Mouse (Mus musculus) hindbrain, embryonic 12.5 days (tissue): ENCODE results near the gene Otoa. TPM values are rescaled to one million over a fixed set of nuclear protein-coding genes. Genes with fewer than 3 reads are reported as not detected.

Source experiments
- ATAC-seq: fragments of 200-750 bp; cut with Nextera tagmentation; 2 replicates; pipeline ENCODE4 v1.8.0; 2017; ENCODE audit warnings: moderate TSS enrichment; ENCODE audit not compliant: low FRiP score
- H3K27ac ChIP-seq: fragments of 300-500 bp; sonication (generic); 2 replicates; pipeline ENCODE4 v1.5.1; 2016; ENCODE audit warnings: mild to moderate bottlenecking
- H3K27me3 ChIP-seq: fragments of 300-500 bp; sonication (generic); 2 replicates; pipeline ENCODE4 v1.6.1; 2016; ENCODE audit warnings: mild to moderate bottlenecking
- H3K36me3 ChIP-seq: fragments of 300-500 bp; sonication (generic); 2 replicates; pipeline ENCODE4 v1.6.1; 2016; ENCODE audit warnings: mild to moderate bottlenecking
- H3K4me1 ChIP-seq: fragments of 300-500 bp; sonication (generic); 2 replicates; pipeline ENCODE4 v1.6.1; 2016
- H3K4me2 ChIP-seq: fragments of 300-500 bp; sonication (generic); replicated peaks from 2 replicates; pipeline ENCODE4 v1.6.1; 2016; ENCODE audit warnings: mild to moderate bottlenecking
- H3K4me3 ChIP-seq: fragments of 300-500 bp; sonication (generic); 2 replicates; pipeline ENCODE4 v1.5.1; 2016; ENCODE audit warnings: mild to moderate bottlenecking
- H3K9ac ChIP-seq: fragments of 300-500 bp; sonication (generic); 2 replicates; pipeline ENCODE4 v1.6.1; 2016; ENCODE audit warnings: mild to moderate bottlenecking, moderate library complexity
- H3K9me3 ChIP-seq: fragments of 300-500 bp; sonication (generic); replicated peaks from 2 replicates; pipeline ENCODE4 v1.6.1; 2016; ENCODE audit warnings: mild to moderate bottlenecking
- WGBS: fragments of 180-500 bp; shearing (Covaris S2); methylation state at CpG from one replicate; pipeline ENCODE4 v1.1.7; 2016; 5-methylcytosine and 5-hydroxymethylcytosine counted together
- polyA plus RNA-seq: library from polyadenylated mRNA; unstranded; fragments of >200 nt; fragmentation: Nextera tagmentation; extraction: Ambion mirVana; gene quantifications from 2 replicates; pipeline ENCODE4 v1.2.1, GENCODE M21; 2016

Gene Otoa
- polyA plus RNA-seq, 1 experiment from 2014 or later: 2.3 TPM

DNA sequence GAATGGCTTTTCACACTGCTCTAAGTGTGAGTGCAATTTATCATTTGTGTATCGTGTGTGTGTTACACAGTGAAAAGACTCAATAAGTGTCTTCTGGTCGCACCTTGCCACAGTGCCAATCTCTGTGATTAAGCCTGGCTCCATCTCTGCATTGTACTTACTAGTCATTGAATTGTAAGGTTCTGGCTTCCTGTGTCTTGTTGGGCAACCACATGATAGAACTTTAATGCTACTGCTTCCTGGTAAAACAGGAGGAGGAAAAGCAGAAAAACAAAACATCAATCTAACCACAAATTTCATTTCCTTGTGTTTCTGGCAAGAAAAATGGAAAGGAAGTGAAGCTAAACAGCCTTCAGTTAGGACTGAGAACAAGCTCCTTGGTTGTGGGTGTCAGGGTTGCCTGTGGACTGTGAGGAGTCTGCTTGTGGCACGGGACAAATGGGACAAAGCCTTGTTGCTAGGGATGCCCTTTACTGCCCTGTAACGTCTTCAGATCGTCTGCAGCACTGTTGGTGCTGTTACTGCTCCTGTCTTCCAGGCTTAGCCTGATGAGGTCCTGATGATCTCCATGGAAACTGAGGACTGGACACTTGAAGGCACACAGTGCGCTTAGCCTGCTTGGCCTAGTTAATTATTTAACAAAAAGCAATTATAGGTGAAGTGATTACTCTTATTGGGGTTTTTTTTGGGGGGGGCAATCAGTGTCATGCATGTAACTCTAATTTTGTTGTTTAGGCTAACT is 21.8 kb upstream of the Otoa start:
- 63% methylated on average over 6 of the region's 6 CpGs for WGBS
- ATAC-seq: no peak
- H3K9ac ChIP-seq: no peak overlapping the region
- H3K4me3 ChIP-seq: no peak overlapping the region
- no peaks in the 10 kb centered on the region for H3K4me1 ChIP-seq
- no peak overlapping the region for H3K4me2 ChIP-seq
- peaks cover 43% of the 10 kb centered on the region for H3K36me3 ChIP-seq
- H3K9me3 ChIP-seq: no peaks in the 10 kb centered on the region
- no peaks in the 10 kb centered on the region for H3K27me3 ChIP-seq
- H3K27ac ChIP-seq: no peak overlapping the region

DNA sequence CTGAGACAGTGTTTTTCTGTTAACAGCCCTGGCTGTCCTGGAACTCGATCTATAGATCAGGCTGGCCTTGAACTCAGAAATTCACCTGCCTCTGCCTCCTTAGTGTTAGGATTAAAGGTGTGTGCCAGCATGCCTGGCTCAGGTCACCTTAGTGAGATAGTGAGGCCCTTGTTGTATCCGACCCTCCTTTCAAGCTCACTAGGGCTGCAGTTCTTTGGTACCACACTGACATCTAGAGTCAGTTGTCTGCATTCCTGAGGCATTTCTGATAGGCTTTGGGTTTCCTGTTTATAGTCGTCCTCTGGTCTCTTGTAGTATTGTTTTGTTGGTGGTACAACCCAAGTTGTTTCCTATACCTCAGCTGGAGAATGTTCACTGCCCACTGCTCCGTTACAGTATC is 17.1 kb upstream of the Otoa start:
- peaks cover 23% of the 10 kb centered on the region for H3K36me3 ChIP-seq
- 70% methylated on average over 4 of the region's 4 CpGs for WGBS
- no peak overlapping the region for H3K4me3 ChIP-seq
- H3K4me2 ChIP-seq: no peak overlapping the region
- H3K9ac ChIP-seq: no peak overlapping the region
- H3K9me3 ChIP-seq: no peaks in the 10 kb centered on the region
- ATAC-seq: no peak
- H3K4me1 ChIP-seq: no peaks in the 10 kb centered on the region
- no peaks in the 10 kb centered on the region for H3K27me3 ChIP-seq
- H3K27ac ChIP-seq: no peak overlapping the region

DNA sequence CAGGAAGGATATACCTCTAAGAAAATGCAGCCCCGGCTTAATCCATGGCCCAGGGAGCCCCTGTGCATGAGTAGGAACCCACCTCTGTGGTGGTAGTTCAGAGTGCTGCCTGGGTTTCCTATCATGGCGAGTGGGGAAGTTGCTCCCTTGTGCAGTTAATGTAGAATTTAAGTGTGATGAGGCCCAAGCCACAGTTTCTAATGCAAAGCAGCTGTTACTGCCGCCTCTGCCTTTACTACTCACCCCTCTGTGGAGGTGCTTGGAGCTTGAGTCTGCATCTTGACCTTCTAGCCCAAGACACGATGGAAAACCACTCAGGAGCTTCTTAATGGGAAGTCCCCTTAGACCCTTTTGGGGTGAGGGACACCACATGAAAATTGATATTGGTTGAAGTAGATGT is 10.2 kb upstream of the Otoa start:
- no peak overlapping the region for H3K4me3 ChIP-seq
- H3K4me2 ChIP-seq: no peak overlapping the region
- no peaks in the 10 kb centered on the region for H3K27me3 ChIP-seq
- 90% methylated on average over 4 of the region's 4 CpGs for WGBS
- ATAC-seq: no peak
- no peak overlapping the region for H3K9ac ChIP-seq
- no peak overlapping the region for H3K27ac ChIP-seq
- H3K4me1 ChIP-seq: no peaks in the 10 kb centered on the region
- no peaks in the 10 kb centered on the region for H3K9me3 ChIP-seq
- H3K36me3 ChIP-seq: peaks cover 51% of the 10 kb centered on the region

DNA sequence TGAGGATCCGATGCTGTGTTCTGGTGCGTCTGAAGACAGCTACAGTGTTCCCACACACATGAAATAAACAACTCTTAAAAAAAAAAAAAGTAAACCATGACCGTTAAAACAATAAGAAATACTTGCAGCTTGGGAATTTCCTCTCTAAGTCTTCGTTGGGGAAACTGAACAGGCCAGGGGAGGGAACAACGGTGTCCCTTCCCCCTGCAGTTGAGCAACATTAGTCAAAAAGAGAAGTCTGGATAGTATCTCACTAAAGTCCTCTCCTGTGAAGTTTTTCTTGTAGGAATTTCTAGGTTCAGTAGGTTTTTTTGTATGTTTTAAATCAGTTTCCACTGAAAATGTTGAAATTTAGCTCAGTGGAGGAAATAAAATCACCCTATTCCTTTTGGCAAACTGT is 8.9 kb upstream of the Otoa start:
- Histone ChIP-seq H3K4me2 (no peak overlapping the region), H3K4me1 (no peaks in the 10 kb centered on the region), H3K9ac (no peak overlapping the region), H3K36me3 (peaks cover 44% of the 10 kb centered on the region), H3K4me3 (no peak overlapping the region), H3K27ac (no peak overlapping the region), H3K9me3 (no peaks in the 10 kb centered on the region), H3K27me3 (no peaks in the 10 kb centered on the region)
- no peak for ATAC-seq
- 88% methylated on average over 5 of the region's 5 CpGs for WGBS

DNA sequence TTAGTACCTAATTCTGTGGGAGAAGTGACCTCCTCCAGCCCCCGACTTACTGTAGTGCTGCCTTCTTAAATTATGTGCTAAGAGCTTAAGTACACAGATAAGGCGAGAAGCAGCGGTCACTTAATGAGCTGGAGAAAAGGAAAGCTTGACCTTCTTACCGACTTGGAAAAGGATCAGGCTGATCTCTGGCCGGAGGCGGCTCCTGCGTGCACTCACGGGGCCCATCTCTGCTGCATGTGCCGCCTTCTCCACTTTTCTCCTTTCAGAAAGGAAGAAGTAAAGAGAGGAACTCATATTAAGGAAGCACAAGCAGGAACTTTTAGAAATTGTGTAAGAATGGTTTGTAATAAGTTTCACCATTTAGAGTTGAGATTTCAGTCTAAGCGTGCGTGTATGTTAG is 7.2 kb upstream of the Otoa start, which contains the start of gene Igsf6:
Gene Igsf6 (minus strand): TSS at position 292 of the 400 bp plus-strand sequence.
- Histone ChIP-seq H3K9me3 (no peaks in the 10 kb centered on the region), H3K36me3 (peaks cover 50% of the 10 kb centered on the region), H3K27ac (no peak within 1 kb of the TSS), H3K27me3 (no peaks in the 10 kb centered on the region), H3K9ac (no peak within 1 kb of the TSS), H3K4me2 (no peak within 1 kb of the TSS), H3K4me3 (no peak within 1 kb of the TSS), H3K4me1 (0 out of 2 replicates have a peak, but pooled peaks cover 3% of the 10 kb centered on the region)
- WGBS: 89% methylated on average over 11 of the region's 11 CpGs
- ATAC-seq: no peak

DNA sequence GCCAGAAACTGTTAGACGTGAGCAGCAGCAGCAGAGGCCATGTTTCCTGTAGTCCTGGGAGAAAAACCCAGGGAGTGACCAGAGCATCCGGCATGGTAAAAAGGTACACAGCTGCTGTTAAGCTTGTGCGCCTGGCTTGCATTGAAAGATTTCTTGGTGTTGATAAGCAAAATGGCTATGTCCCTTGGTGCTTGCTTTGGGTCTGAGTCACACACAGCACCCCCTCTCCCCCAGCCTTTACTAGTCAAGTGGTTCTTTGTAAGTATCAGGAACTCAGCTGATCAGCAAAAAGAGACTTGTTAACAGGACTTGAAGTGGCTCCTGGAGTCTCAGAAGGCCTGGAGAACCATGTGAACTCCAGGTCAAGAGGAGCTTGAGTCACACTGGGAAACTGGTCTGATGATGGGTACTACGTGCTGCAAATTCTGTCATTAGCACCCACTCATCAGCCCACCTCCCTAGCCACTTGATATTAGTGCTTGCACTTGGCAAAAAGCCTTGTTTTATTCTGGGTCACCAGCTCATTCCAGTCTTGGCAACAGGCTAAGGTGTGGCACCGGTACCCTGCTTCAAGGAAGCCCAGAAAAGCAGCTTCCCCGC is 6.5 kb upstream of the Otoa start:
- 94% methylated on average over 6 of the region's 6 CpGs for WGBS
- no peak for ATAC-seq

DNA sequence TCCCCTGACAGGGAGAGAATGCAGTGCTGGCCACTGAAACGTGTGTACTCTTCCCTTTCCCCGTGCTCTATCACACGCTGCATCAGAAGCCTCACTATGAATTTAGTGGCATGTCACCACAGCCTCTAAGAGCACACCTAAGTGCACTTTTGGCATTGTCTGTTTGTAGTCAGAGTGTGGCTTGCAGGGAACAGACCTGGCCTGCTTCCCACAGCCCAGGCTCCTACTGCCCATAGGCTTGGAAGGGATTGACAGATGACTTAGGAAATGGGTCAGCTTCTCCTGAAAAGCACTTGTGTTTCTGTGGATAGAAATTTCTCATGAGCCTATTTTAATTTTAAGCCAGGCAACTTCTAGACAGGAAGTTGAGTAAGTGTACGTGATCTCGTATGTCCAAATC is 6.0 kb upstream of the Otoa start:
- peaks cover 45% of the 10 kb centered on the region for H3K36me3 ChIP-seq
- no peak overlapping the region for H3K4me2 ChIP-seq
- H3K27me3 ChIP-seq: no peaks in the 10 kb centered on the region
- no peak overlapping the region for H3K27ac ChIP-seq
- 0 out of 2 replicates have a peak, but pooled peaks cover 3% of the 10 kb centered on the region for H3K4me1 ChIP-seq
- WGBS: 93% methylated on average over 5 of the region's 5 CpGs
- H3K4me3 ChIP-seq: no peak overlapping the region
- H3K9me3 ChIP-seq: no peaks in the 10 kb centered on the region
- H3K9ac ChIP-seq: no peak overlapping the region
- no peak for ATAC-seq

More for the DNA sequence above, 6.5 kb upstream of the Otoa start:
- Histone ChIP-seq H3K9me3 (no peaks in the 10 kb centered on the region), H3K4me3 (no peak overlapping the region), H3K36me3 (peaks cover 50% of the 10 kb centered on the region), H3K4me1 (0 out of 2 replicates have a peak, but pooled peaks cover 3% of the 10 kb centered on the region), H3K4me2 (no peak overlapping the region), H3K27ac (no peak overlapping the region), H3K9ac (no peak overlapping the region), H3K27me3 (no peaks in the 10 kb centered on the region)

DNA sequence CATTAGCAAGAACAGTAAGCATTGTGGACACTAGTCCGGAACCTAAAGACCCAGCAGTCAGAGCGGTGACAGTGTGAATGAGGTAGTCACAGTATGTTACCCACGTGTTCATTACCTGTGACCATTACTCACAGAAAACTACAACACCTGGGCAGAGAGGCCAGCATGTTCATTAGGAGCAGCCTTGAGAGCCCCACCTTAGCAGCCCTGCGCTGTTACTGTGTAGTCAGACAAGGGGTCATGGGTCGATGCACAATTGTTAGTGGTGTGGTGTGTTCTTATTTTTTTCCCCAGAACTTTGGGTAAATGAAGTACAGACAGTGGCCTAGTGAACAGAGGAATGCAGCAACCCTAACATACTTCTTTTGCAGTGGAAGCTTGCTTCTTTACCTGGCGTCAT is 4.1 kb upstream of the Otoa start:
- Histone ChIP-seq H3K9ac (no peak overlapping the region), H3K9me3 (no peaks in the 10 kb centered on the region), H3K4me3 (no peak overlapping the region), H3K4me1 (0 out of 2 replicates have a peak, but pooled peaks cover 3% of the 10 kb centered on the region), H3K4me2 (no peak overlapping the region), H3K27ac (no peak overlapping the region), H3K36me3 (peaks cover 29% of the 10 kb centered on the region), H3K27me3 (no peaks in the 10 kb centered on the region)
- ATAC-seq: no peak
- WGBS: 91% methylated on average over 6 of the region's 6 CpGs

DNA sequence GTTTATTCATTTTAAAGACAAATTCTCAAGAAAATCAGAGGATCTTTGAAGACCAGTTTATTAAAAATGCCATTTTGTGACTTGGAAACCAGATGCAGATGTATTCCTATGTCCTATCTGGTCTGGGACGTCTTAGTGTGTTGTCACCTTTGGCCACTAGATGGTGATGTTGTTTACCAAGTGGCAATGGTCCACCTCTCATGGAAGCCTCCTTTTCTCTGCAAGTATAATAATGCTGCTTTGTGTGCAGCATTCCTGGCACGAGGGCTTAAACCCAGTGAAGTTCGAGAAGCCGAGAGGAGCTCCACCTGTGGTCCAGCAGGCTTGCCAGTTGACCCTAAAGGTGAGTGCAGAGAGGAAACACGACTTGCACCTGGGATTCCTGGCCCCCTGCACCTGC is 3.6 kb upstream of the Otoa start:
- Histone ChIP-seq H3K4me2 (no peak overlapping the region), H3K27me3 (no peaks in the 10 kb centered on the region), H3K9ac (no peak overlapping the region), H3K36me3 (peaks cover 29% of the 10 kb centered on the region), H3K4me3 (no peak overlapping the region), H3K4me1 (0 out of 2 replicates have a peak, but pooled peaks cover 3% of the 10 kb centered on the region), H3K9me3 (no peaks in the 10 kb centered on the region), H3K27ac (no peak overlapping the region)
- WGBS: 17% methylated on average over 5 of the region's 5 CpGs
- peak; percentile 69 for ATAC-seq

DNA sequence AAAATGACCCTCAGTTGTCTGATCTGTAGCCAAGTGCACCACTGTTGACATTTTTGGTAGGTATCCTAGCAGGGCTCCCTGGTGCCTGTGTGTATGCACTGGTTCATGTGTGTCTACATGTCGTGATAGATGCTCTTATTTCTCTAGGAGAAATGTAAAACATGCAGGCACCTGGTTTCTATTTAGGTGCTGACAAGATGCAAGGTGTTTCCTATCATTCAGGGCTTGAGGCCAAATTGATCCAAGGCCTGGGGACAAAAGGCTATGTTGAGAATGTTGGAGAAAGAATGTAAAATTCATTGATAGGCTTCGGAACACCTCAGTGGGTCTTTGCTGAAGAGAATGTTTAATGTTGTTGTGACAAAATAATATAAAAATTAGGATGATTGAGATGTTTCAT is 366 bp downstream of the Otoa start:
- WGBS: 80% methylated on average over 2 of the region's 2 CpGs
- H3K27me3 ChIP-seq: no peaks in the 10 kb centered on the region
- peaks cover 11% of the 10 kb centered on the region; the same call in 1 of the 2 replicates for H3K36me3 ChIP-seq
- no peak overlapping the region for H3K4me3 ChIP-seq
- ATAC-seq: no peak
- H3K4me2 ChIP-seq: no peak overlapping the region
- no peaks in the 10 kb centered on the region for H3K9me3 ChIP-seq
- H3K9ac ChIP-seq: no peak overlapping the region
- peaks cover 23% of the 10 kb centered on the region for H3K4me1 ChIP-seq
- no peak overlapping the region for H3K27ac ChIP-seq

DNA sequence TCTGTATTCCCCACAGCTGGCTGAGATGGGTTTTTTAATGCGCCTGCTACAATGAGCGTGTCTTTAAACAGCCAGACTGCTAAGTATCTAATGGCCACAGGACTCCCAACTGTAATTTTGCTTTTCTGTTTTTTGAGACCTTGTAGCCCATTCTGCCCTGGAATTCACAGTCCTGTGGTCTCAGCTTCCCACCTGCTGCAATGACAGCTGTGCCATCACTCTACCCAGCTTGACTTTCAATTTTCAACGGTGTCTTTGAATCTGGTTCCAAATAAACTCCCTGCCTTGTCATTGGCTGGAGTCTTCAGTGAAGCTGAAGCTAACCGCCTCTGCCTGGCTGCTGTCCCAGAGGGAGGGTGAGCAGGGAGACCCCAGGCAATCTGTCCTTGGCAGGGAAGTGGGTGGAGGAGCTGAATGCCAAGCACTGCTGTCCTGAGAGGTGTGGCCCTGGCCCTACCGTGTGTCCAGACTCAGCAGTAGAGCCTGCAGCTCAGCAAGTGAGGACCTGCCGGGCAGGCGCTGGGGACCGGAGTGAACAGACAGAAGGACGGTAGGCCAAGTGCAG is 1.6 kb downstream of the Otoa start:
- H3K27ac ChIP-seq: 0 out of 2 replicates have a peak overlapping the region, but pooled peaks have one; percentile 12
- WGBS: 72% methylated on average over 9 of the region's 9 CpGs
- no peak for ATAC-seq

DNA sequence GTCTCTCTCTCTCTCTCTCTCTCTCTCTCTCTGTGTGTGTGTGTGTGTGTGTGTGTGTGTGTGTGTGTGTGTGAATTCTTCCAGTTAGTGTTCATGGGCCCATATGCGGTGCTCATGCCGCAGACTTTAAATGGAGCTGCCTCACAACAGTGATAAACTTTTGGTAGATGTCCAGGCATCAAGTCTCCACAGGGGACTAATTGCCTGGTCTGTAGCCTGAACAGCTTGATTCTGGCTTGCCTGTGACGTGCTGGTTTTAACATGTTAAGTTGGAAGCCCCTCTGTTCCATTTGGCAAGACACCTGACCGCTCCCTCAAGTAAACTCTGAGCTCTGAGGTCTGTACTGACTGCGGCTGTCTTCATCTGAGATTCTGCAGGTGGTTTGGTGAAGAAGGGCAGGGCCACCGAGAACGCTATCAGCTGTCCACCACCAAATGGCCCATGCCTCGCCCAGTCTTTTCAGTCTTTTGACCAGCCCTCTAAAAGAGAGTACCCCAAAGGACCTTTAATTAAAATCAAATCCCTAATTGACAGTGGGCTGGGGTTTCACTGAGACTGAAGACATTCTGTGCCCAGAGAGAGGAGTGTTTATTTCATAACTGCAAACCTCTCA is 3.5 kb downstream of the Otoa start:
- no peak overlapping the region for H3K4me3 ChIP-seq
- ATAC-seq: no peak
- 72% methylated on average over 8 of the region's 8 CpGs for WGBS
- H3K27me3 ChIP-seq: no peaks in the 10 kb centered on the region
- no peak overlapping the region for H3K4me2 ChIP-seq
- no peaks in the 10 kb centered on the region for H3K9me3 ChIP-seq
- no peak overlapping the region for H3K9ac ChIP-seq
- H3K36me3 ChIP-seq: no peaks in the 10 kb centered on the region
- 0 out of 2 replicates have a peak overlapping the region, but pooled peaks have one; percentile 17 for H3K27ac ChIP-seq
- peaks cover 29% of the 10 kb centered on the region for H3K4me1 ChIP-seq

More for the DNA sequence above, 1.6 kb downstream of the Otoa start:
- H3K4me1 ChIP-seq: peaks cover 30% of the 10 kb centered on the region
- H3K4me3 ChIP-seq: no peak overlapping the region
- H3K36me3 ChIP-seq: peaks cover 9% of the 10 kb centered on the region; the same call in 1 of the 2 replicates
- H3K27me3 ChIP-seq: no peaks in the 10 kb centered on the region
- H3K9me3 ChIP-seq: no peaks in the 10 kb centered on the region
- H3K4me2 ChIP-seq: no peak overlapping the region
- H3K9ac ChIP-seq: no peak overlapping the region
